Mouse (Mus musculus) erythroblast, embryonic 14.5 days (primary cell): ENCODE results near the gene Zw10. TPM values are rescaled to one million over a fixed set of nuclear protein-coding genes. Genes with fewer than 3 reads are reported as not detected.

Experiments
- H3K27me3 ChIP-seq: 2 replicates; pipeline ENCODE4 v1.6.1; 2012; ENCODE audit warnings: inconsistent platforms; ENCODE audit not compliant: control insufficient read depth
- H3K36me3 ChIP-seq: 2 replicates; pipeline ENCODE4 v1.6.1; 2012; ENCODE audit warnings: mild to moderate bottlenecking, inconsistent platforms; ENCODE audit not compliant: control insufficient read depth
- H3K4me1 ChIP-seq: 2 replicates; pipeline ENCODE4 v1.6.1; 2012; ENCODE audit warnings: inconsistent platforms; ENCODE audit not compliant: control insufficient read depth
- H3K4me3 ChIP-seq: replicated peaks from 2 replicates; pipeline ENCODE3; 2012; ENCODE audit warnings: moderate library complexity, mild to moderate bottlenecking, inconsistent platforms
- H3K9me3 ChIP-seq: 2 replicates; pipeline ENCODE4 v1.6.1; 2012; ENCODE audit warnings: low read length, inconsistent platforms, mixed read lengths; ENCODE audit not compliant: control insufficient read depth
- GATA1 ChIP-seq: IDR thresholded peaks from 2 replicates; pipeline ENCODE4 v1.6.1; 2012; ENCODE audit warnings: low read length, inconsistent platforms, mixed read lengths
- TAL1 ChIP-seq: IDR thresholded peaks from 3 replicates; pipeline ENCODE4 v1.6.1; 2012; ENCODE audit warnings: low read length, inconsistent platforms, mixed read lengths
- polyA plus RNA-seq: library from polyadenylated mRNA; stranded (reverse); fragments of >175 nt; gene quantifications from 2 replicates; pipeline ENCODE4 v1.2.3, GENCODE M21; 2012

Zw10 gene
- polyA plus RNA-seq, 1 experiment, result 0.57 TPM

DNA sequence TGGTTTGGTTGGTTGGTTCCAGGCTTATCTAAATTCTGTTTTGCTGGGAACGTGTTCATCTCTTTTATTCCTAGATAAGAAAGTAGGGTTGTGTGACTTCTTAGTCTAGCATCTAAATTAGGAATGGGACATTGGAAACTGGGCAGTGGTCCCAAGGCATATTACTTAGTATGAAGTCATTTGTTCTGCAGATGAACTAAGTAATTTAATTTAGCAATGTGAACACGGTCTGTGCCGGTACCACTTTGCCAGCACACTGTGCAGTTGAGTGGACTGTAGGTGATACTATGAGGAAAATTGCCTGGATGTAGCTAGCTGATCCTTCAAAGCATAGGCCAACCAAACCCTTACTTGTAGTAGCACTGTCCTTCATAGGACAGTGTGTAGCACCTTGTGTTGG lies 21.4 kb downstream of the Zw10 start:
- H3K36me3 ChIP-seq, result peaks cover 95% of the 10 kb centered on the region
- no peak for TF ChIP-seq GATA1
- no peak for TF ChIP-seq TAL1

DNA sequence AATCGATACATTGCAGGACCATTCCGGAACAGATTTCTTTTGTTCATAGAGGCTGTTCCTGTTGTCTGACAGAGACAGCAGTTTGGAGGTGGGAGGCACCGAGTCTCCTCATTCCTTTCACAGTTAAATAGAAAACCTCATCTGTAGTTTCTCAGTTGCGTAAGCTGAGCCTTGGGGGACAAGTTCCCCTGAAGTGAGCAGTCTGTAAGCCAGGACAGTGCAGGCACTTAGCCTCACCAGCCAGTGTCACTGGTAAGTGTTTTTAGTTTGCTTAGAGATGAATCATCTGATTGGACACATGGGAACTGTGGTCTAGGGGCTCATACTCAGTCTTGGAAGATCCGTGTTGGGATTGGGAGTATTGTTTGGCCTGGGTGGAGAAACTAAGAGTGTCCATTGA lies 25.7 kb downstream of the Zw10 start, which contains the start of gene Tmprss5:
Gene Tmprss5 (plus strand): TSS at position 154 of the 400 bp plus-strand sequence.
- no peaks in the 10 kb centered on the region for H3K9me3 ChIP-seq
- H3K27me3 ChIP-seq, result no peaks in the 10 kb centered on the region
- no peak for TF ChIP-seq GATA1
- no peak for TF ChIP-seq TAL1
- no peak within 1 kb of the TSS for H3K4me3 ChIP-seq
- no peaks in the 10 kb centered on the region for H3K4me1 ChIP-seq
- peaks cover 65% of the 10 kb centered on the region for H3K36me3 ChIP-seq

More for the DNA sequence above, 21.4 kb downstream of the Zw10 start:
- Histone ChIP-seq H3K9me3 (no peaks in the 10 kb centered on the region), H3K4me3 (no peak overlapping the region), H3K4me1 (no peaks in the 10 kb centered on the region), H3K27me3 (no peaks in the 10 kb centered on the region)

DNA sequence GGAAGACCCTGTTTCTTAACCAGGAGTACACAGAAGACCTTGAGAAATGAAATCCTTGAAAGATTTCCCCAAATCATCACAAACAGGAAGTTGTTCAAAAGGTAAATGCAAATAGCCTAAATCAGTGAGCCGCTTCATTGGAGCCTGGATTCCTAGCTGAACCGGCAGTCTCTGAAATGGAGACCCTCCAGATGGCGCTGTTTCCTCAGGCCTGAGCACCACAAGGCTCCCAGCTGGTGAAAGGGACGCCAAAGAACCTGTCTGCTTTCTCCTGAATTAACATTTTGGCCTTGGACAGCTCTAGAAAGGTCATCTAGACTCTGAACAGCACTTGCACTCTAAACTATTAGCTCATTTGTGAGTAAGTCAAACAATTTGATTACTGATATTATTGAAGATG lies 26.1 kb downstream of the Zw10 start:
- Histone ChIP-seq H3K4me3 (no peak overlapping the region), H3K27me3 (no peaks in the 10 kb centered on the region), H3K36me3 (peaks cover 61% of the 10 kb centered on the region), H3K9me3 (no peaks in the 10 kb centered on the region), H3K4me1 (no peaks in the 10 kb centered on the region)
- TF ChIP-seq TAL1 (no peak), GATA1 (no peak)

GRCm38 (mm10) chr9:49087317-49087716 lies 31.9 kb downstream of the Zw10 start:
- H3K27me3 ChIP-seq, result no peaks in the 10 kb centered on the region
- peaks cover 10% of the 10 kb centered on the region for H3K36me3 ChIP-seq
- H3K9me3 ChIP-seq, result no peaks in the 10 kb centered on the region
- H3K4me1 ChIP-seq, result no peaks in the 10 kb centered on the region
- TF ChIP-seq TAL1, result no peak
- no peak for TF ChIP-seq GATA1
- no peak overlapping the region for H3K4me3 ChIP-seq

DNA sequence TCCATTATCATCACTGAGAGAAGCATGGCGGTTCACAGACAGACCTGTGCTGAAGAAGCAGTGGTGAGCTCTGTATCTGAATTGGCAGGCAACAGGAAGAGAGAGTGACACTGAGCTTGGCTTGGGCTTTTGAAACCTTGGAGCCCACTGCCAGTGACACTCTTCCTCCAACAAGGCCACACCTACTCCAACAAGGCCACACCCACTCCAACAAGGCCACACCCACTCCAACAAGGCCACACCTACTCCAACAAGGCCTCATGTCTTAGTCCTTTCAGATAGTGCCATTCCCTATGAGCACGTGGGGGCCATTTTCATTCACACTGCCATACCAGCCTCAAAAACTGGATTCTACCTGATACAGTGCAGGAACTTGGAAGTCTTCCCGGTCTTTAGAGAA lies 43.5 kb downstream of the Zw10 start:
- Histone ChIP-seq H3K4me3 (no peak overlapping the region), H3K36me3 (no peaks in the 10 kb centered on the region), H3K4me1 (peaks cover 15% of the 10 kb centered on the region), H3K27me3 (no peaks in the 10 kb centered on the region), H3K9me3 (peaks cover 4% of the 10 kb centered on the region; the same call in 1 of the 2 replicates)
- no peak for TF ChIP-seq GATA1

DNA sequence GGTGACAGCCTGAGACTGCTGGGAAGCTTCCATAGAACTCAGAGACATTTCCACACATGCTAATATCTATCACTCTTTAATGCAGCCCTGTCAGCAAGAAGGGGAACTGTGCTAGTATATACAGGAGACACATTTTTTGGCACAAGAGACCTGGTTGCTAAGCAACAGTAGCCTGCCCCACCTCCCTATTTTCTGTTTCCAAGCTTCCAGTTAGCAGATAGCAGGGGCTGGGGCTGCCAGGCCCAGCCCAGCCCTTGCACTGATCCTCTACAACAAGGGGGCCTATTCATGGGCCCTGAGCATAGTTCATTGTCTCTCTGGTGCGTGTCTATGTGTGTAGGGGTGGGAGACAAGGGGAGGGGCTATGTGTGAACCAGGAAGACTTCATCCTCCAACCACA lies 46.9 kb downstream of the Zw10 start:
- Histone ChIP-seq H3K4me1 (peaks cover 3% of the 10 kb centered on the region), H3K36me3 (no peaks in the 10 kb centered on the region), H3K9me3 (peaks cover 4% of the 10 kb centered on the region; the same call in 1 of the 2 replicates), H3K4me3 (no peak overlapping the region), H3K27me3 (no peaks in the 10 kb centered on the region)
- no peak for TF ChIP-seq GATA1
- TF ChIP-seq TAL1, result no peak

DNA sequence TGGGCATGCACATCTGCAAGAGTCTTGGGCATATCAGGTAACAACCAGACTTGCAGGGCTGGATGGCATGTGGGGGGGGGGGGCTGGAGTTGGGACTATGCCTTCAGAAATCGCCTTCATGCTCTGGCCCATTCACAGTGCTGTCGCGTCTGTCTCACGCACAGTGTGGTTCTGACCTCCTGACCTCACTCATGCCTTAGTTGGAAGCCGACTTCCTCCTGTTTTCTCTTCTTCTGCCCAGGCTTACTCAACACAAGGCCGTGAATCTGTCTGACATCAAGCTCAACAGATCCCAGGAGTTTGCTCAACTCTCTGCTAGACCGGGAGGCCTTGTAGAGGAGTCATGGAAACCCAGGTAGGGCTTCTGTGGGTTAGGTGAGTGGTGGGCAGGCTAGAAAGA lies 53.7 kb downstream of the Zw10 start:
- H3K4me1 ChIP-seq, result no peaks in the 10 kb centered on the region
- TF ChIP-seq TAL1 (no peak), GATA1 (no peak)
- H3K27me3 ChIP-seq, result no peaks in the 10 kb centered on the region
- H3K4me3 ChIP-seq, result no peak overlapping the region
- H3K36me3 ChIP-seq, result no peaks in the 10 kb centered on the region
- H3K9me3 ChIP-seq, result no peaks in the 10 kb centered on the region

DNA sequence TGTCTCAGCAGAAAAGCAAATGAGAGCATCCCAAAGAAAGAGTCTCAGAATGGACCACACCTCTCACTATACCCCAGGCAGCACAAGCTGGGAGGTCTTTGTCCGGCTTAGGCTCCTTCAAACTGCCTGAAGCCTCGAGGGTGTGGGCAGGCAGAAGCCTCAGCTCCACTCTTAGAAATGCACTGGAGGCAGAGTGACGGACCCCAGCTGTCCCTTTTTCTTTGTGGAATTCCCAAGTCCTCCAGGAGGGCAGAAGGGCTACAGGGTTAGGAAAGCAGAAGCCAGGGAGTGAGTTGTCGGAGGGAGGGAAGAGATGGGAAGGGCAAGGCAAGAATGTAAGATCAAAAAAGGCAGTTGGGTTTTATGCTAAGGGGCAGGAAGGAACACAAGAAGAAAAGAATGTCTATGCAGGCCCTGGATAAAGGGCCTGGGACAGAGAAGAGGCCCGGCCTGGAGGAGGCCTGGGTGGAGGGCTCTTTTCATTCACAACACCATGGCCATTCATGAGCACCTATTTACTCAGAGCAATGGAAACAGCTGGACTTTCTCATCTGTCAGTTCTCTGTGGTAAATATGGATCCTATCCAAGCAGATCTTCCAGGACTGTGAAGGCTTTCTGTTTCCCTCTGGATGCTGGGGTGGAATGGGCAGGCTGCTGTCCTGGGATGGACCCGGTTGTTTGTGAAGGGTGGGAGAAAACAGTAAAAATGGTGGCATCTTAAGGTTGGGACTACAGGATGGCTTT lies 55.2 kb downstream of the Zw10 start:
- Histone ChIP-seq H3K36me3 (no peaks in the 10 kb centered on the region), H3K4me3 (no peak overlapping the region), H3K4me1 (no peaks in the 10 kb centered on the region), H3K9me3 (no peaks in the 10 kb centered on the region), H3K27me3 (no peaks in the 10 kb centered on the region)
- no peak for TF ChIP-seq TAL1
- TF ChIP-seq GATA1, result no peak

DNA sequence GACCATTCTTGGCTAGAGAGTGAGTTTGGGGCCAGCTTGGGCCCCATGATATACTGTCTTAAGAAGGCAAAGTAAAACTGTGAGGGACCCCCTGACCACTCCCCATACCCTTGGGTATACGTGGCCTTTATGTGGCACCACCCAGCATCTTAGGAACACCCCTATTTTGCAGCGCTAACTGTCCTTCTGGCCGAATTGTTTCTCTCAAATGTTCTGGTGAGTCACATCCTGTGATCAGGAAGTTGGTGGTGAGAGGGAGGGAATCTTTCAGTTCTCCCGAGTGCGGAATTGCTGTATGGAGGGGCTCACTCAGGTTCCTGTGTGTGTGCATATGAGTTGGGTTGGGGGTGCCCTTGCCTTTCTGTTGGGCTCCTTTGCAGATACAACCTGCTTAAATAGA lies 55.9 kb downstream of the Zw10 start:
- Histone ChIP-seq H3K36me3 (no peaks in the 10 kb centered on the region), H3K4me1 (no peaks in the 10 kb centered on the region), H3K9me3 (no peaks in the 10 kb centered on the region), H3K27me3 (no peaks in the 10 kb centered on the region), H3K4me3 (no peak overlapping the region)
- TF ChIP-seq TAL1 (no peak), GATA1 (no peak)
